Mouse (Mus musculus) liver, embryonic 11.5 days (tissue): Measurements from ENCODE around the gene Ifi27. TPM values are rescaled to one million over a fixed set of nuclear protein-coding genes. Genes with fewer than 3 reads are reported as not detected.
A peak's percentile ranks its signal among the peaks of the same experiment; 100 is the strongest.

ENCODE experiments used
- ATAC-seq: fragments of 200-750 bp; cut with Nextera tagmentation; replicated peaks from 2 replicates; pipeline ENCODE4 v1.8.0; 2017; ENCODE audit warnings: moderate number of reproducible peaks, mild to moderate bottlenecking, moderate TSS enrichment, moderate library complexity; ENCODE audit not compliant: low FRiP score
- DNase-seq: peaks from one replicate; pipeline ENCODE4 v3.0.0-alpha.2; 2017; ENCODE audit warnings: low spot score
- H3K27ac ChIP-seq: fragments of 300-500 bp; sonication (generic); 2 replicates; pipeline ENCODE4 v1.5.1; 2014; ENCODE audit warnings: mild to moderate bottlenecking, low read depth, low read length, control low read depth
- H3K27me3 ChIP-seq: fragments of 300-500 bp; sonication (generic); replicated peaks from 2 replicates; pipeline ENCODE4 v1.6.1; 2014; ENCODE audit warnings: low read length, mixed read lengths; ENCODE audit not compliant: control insufficient read depth, insufficient read depth
- H3K36me3 ChIP-seq: fragments of 300-500 bp; sonication (generic); 2 replicates; pipeline ENCODE4 v1.6.1; 2014; ENCODE audit warnings: mild to moderate bottlenecking, low read length, moderate library complexity, mixed read lengths; ENCODE audit not compliant: control insufficient read depth, insufficient read depth
- H3K4me1 ChIP-seq: fragments of 300-500 bp; sonication (generic); replicated peaks from 2 replicates; pipeline ENCODE4 v1.6.1; 2014; ENCODE audit warnings: low read length, mixed read lengths; ENCODE audit not compliant: control insufficient read depth, insufficient read depth
- H3K4me2 ChIP-seq: fragments of 300-500 bp; sonication (generic); 2 replicates; pipeline ENCODE4 v1.6.1; 2014; ENCODE audit warnings: mild to moderate bottlenecking, control low read depth, moderate library complexity
- H3K4me3 ChIP-seq: fragments of 300-500 bp; sonication (generic); 2 replicates; pipeline ENCODE4 v1.5.1; 2014; ENCODE audit warnings: low read depth, low read length, control low read depth
- H3K9ac ChIP-seq: fragments of 300-500 bp; sonication (generic); 2 replicates; pipeline ENCODE4 v1.6.1; 2014; ENCODE audit warnings: low read depth, low read length, control low read depth
- H3K9me3 ChIP-seq: fragments of 300-500 bp; sonication (generic); 2 replicates; pipeline ENCODE4 v1.6.1; 2016; ENCODE audit warnings: low read length, inconsistent platforms, mixed read lengths; ENCODE audit not compliant: control insufficient read depth
- WGBS: fragments of 180-500 bp; shearing (Covaris S2); extraction: QIAGEN DNeasy Blood & Tissue Kit; methylation state at CpG from one replicate; pipeline ENCODE4 v1.1.7; 2014; 5-methylcytosine and 5-hydroxymethylcytosine counted together
- polyA plus RNA-seq: library from polyadenylated mRNA; unstranded; fragments of >200 nt; fragmentation: Nextera tagmentation; extraction: Ambion mirVana; gene quantifications from 2 replicates; pipeline ENCODE4 v1.2.1, GENCODE M21; 2014

The Ifi27 gene
- polyA plus RNA-seq, 1 experiment from 2014 or later = 6.8 TPM

- 86% methylated on average over 18 of the region's 18 CpGs for WGBS
- H3K4me3 ChIP-seq = no peak overlapping the region
- peaks cover 31% of the 10 kb centered on the region for H3K36me3 ChIP-seq
- H3K27ac ChIP-seq = no peak overlapping the region
- H3K4me1 ChIP-seq = no peaks in the 10 kb centered on the region
- H3K4me2 ChIP-seq = no peak overlapping the region
- H3K9me3 ChIP-seq = no peaks in the 10 kb centered on the region
- DNase-seq = no peak
- H3K27me3 ChIP-seq = no peaks in the 10 kb centered on the region
- no peak overlapping the region for H3K9ac ChIP-seq
- ATAC-seq = no peak
Observed at GRCm38 (mm10) chr12:103404131-103404530, 29.9 kb upstream of the Ifi27 start.

GRCm38 (mm10) chr12:103407720-103408119, 26.3 kb upstream of the Ifi27 start, which contains the start of gene 9330161L09Rik:
9330161L09Rik (minus strand) TSS chr12:103407820.
- no peaks in the 10 kb centered on the region for H3K27me3 ChIP-seq
- no peak within 1 kb of the TSS for H3K9ac ChIP-seq
- peaks cover 64% of the 10 kb centered on the region for H3K36me3 ChIP-seq
- ATAC-seq = no peak
- H3K4me1 ChIP-seq = no peaks in the 10 kb centered on the region
- no peak within 1 kb of the TSS for H3K4me2 ChIP-seq
- 89% methylated on average over 4 of the region's 4 CpGs for WGBS
- H3K27ac ChIP-seq = no peak within 1 kb of the TSS
- no peak for DNase-seq
- no peak within 1 kb of the TSS for H3K4me3 ChIP-seq
- H3K9me3 ChIP-seq = no peaks in the 10 kb centered on the region

DNA sequence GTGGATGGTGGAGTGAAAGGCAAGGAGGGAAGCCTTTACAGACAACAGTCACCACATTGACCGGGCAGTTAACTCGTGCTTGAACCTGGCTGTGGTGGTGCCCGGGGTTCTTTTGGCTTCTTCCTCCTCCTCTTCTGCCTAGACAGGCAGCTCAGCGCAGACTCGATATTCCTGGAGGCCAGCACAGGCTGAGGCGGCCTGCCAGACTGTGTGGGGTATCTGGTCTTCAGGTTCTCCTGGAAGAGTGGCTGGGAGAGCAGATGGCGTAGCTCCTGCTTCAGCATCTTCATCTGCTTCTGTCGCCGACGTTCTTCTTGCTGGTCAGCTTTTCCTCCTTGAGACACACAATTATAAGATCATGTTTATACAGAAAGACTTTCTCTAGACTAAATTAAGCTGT, 25.9 kb upstream of the Ifi27 start:
- no peak overlapping the region for H3K9ac ChIP-seq
- no peak overlapping the region for H3K4me3 ChIP-seq
- ATAC-seq (no peak), DNase-seq (no peak)
- no peaks in the 10 kb centered on the region for H3K9me3 ChIP-seq
- no peak overlapping the region for H3K27ac ChIP-seq
- no peak overlapping the region for H3K4me2 ChIP-seq
- no peaks in the 10 kb centered on the region for H3K27me3 ChIP-seq
- H3K36me3 ChIP-seq = peaks cover 65% of the 10 kb centered on the region
- WGBS = 91% methylated on average over 10 of the region's 10 CpGs
- H3K4me1 ChIP-seq = no peaks in the 10 kb centered on the region

DNA sequence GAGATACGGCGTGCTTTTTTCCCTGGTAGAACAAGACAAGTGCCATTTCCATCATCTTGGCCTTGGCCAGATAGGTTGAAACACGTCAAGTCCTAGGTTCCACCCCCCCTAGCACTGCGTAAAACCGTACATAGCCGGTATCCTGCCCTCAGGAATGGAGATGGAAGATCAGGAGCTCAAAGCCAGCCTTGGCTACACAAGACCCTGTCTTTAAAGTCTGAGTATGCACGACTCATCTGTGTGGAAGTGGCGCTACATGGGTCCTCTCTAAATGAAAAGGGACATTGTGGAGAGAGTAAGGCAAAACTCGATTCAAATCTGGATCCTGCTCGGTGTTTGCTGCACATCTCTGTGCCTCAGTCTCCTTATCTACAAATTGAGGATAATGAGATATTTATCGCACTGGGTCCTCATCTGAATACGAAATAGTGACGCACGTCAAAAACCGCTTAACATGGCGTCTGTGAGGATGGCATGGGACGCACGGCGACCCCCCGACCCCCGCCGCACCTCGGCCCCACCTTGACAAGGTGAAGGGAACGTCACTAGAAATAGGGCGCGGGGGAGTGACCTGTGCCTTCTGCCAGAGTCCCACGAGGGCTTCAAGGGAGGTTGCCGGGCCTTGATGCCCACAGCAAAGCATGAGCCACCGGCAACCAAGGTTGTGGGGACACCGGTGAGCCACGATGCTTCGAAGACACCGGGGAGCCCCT, 8.8 kb upstream of the Ifi27 start:
- ATAC-seq (peak; percentile 37), DNase-seq (no peak)
- Histone ChIP-seq H3K4me3 (peak overlapping the region; percentile 85), H3K27me3 (no peaks in the 10 kb centered on the region), H3K36me3 (peaks cover 7% of the 10 kb centered on the region), H3K27ac (peak overlapping the region; percentile 20; the same call in 1 of the 2 replicates), H3K4me1 (peaks cover 25% of the 10 kb centered on the region), H3K9ac (peak overlapping the region; percentile 85), H3K4me2 (peak overlapping the region; percentile 91), H3K9me3 (no peaks in the 10 kb centered on the region)
- 6% methylated on average over 33 of the region's 33 CpGs for WGBS

DNA sequence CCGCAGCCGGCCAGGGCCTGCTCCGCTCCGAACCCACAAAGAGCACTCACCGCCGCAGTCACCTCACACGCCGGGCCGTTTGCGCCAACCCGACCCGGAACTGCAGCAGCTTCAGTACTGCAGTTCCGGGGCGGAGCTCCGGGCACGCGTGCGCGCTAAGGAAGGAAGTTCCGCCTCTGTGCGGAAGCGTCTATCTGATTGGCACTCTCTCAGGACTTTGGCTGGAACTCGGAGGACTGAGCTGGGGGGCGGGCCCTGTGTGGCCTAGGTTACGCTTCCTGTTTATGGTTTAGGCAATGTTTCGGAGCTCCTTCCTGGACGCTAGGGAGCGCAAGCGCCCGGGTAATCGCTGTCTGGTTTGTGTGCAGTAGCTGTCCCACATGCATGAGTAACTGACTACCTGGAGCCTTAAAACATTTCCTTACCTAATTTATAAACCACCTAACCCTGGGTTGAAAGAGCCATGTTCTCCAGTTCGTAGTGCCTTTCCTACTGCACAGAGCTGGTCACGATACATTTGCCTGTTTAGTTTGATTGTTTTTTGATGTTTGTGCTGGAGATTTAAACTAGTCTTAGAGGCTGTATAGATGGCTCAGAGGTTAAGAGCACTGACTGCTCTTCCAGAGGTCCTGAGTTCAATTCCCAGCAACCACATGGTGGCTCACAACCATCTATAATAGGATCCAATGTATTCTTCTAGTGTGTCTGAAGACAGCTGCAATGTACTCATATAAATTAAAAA, 8.1 kb upstream of the Ifi27 start, which contains the start of gene Ddx24:
Gene Ddx24, minus strand, starts transcription at position 102 of the 742 bp plus-strand sequence.
- DNase-seq = peak; percentile 98
- Histone ChIP-seq H3K36me3 (peaks cover 7% of the 10 kb centered on the region), H3K27ac (peak within 1 kb of the TSS; percentile 20; the same call in 1 of the 2 replicates), H3K9me3 (no peaks in the 10 kb centered on the region), H3K9ac (peak within 1 kb of the TSS; percentile 85), H3K4me1 (peaks cover 25% of the 10 kb centered on the region), H3K4me3 (peak within 1 kb of the TSS; percentile 85), H3K27me3 (no peaks in the 10 kb centered on the region), H3K4me2 (peak within 1 kb of the TSS; percentile 91)
- WGBS = 1% methylated on average over 33 of the region's 33 CpGs
- peak; percentile 100 for ATAC-seq

DNA sequence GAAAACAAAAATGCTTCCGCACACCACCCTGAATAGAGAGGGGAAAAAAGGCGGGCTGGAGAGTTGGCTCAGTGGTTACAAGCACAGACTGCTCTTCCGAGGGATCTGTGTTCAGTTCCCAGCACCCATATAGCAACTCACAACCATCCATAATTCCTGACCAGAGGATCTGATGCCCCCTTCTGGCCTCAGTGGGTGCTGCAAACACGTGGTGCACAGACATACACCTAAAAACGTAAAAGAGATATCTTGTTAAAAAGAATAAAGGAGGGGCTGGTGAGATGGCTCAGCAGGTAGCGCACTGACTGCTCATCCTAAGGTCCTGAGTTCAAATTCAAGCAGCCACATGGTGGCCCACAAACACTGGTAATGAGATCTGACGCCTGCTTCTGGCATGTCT, 7.3 kb upstream of the Ifi27 start:
- DNase-seq = no peak
- peaks cover 7% of the 10 kb centered on the region for H3K36me3 ChIP-seq
- no peaks in the 10 kb centered on the region for H3K27me3 ChIP-seq
- WGBS = 88% methylated on average over 7 of the region's 7 CpGs
- no peaks in the 10 kb centered on the region for H3K9me3 ChIP-seq
- peaks cover 21% of the 10 kb centered on the region for H3K4me1 ChIP-seq
- no peak overlapping the region for H3K9ac ChIP-seq
- H3K27ac ChIP-seq = no peak overlapping the region
- H3K4me2 ChIP-seq = no peak overlapping the region
- H3K4me3 ChIP-seq = no peak overlapping the region
- ATAC-seq = no peak

GRCm38 (mm10) chr12:103433430-103433829, 581 bp upstream of the Ifi27 start:
- ATAC-seq = no peak
- WGBS = 90% methylated on average over 2 of the region's 2 CpGs
- Histone ChIP-seq H3K4me1 (no peaks in the 10 kb centered on the region), H3K9me3 (no peaks in the 10 kb centered on the region), H3K4me2 (no peak overlapping the region), H3K36me3 (no peaks in the 10 kb centered on the region), H3K4me3 (no peak overlapping the region), H3K27ac (no peak overlapping the region), H3K9ac (no peak overlapping the region), H3K27me3 (no peaks in the 10 kb centered on the region)
- DNase-seq = no peak

DNA sequence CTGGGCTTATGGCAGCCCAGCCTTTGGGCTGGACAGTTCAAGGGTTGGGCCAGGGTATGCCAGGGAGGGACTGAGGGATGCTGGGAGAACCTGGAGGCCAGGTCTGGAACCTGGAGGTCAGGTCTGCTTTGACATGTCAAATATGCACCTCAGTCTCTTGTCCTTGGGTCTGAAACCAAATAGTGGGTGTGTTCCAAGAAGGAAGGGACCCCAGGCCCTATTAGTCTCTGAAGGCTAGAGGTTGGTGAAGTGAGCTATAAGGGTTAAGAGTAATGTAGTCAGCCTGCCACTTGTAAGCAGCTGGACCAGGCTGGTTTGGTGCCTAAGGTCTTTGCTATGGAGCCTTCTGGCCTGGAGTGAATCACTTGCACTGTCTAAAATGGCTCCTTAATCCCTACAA, 850 bp downstream of the Ifi27 start:
- no peak overlapping the region for H3K27ac ChIP-seq
- H3K4me1 ChIP-seq = no peaks in the 10 kb centered on the region
- H3K27me3 ChIP-seq = no peaks in the 10 kb centered on the region
- no peaks in the 10 kb centered on the region for H3K9me3 ChIP-seq
- ATAC-seq = no peak
- no peak overlapping the region for H3K9ac ChIP-seq
- no peak for DNase-seq
- no peaks in the 10 kb centered on the region for H3K36me3 ChIP-seq
- H3K4me2 ChIP-seq = no peak overlapping the region
- no peak overlapping the region for H3K4me3 ChIP-seq
